Mouse (Mus musculus): Measurements from ENCODE around the gene Arl15. TPM values are rescaled to one million over a fixed set of nuclear protein-coding genes. Genes with fewer than 3 reads are reported as not detected.

The Arl15 gene
- total RNA-seq, 2 experiments from 2014 or later: 71.9 to 82.4 TPM

DNA sequence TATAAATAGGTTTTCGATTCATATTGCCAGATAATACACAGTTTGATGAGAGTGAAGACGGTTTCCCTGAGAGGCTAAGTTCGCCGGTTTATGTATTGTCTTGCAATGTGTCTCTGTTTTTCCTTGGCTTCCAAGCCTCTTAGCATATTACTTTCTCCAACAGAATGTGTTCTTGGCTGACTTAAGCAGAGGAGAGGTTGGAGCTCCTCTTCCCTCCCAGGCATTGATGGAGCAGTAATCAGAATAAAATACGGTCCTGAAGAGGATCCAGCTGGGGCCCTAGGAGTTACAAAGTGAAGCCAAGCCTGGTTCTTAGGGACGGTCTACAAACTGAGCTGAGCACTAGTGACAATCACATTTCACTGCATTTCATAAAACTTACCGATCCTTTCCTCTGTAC, 232.4 kb downstream of the Arl15 start:
- intact Hi-C loops (cut with DNase I): no loop called here
- DNase-seq: no peak

- intact Hi-C loops (cut with DNase I): no loop called here
- DNase-seq: no peak
Observed at GRCm38 (mm10) chr13:114048071-114048470, 253.8 kb downstream of the Arl15 start.

- no peak for DNase-seq
- intact Hi-C loops (cut with DNase I): no loop called here
Observed at GRCm38 (mm10) chr13:114048688-114049087, 254.4 kb downstream of the Arl15 start.

- intact Hi-C loops (cut with DNase I): no loop called here
- no peak for DNase-seq
Observed at GRCm38 (mm10) chr13:114051151-114051850, 257.0 kb downstream of the Arl15 start.

- no peak for DNase-seq
- intact Hi-C loops (cut with DNase I): no loop called here
Observed at GRCm38 (mm10) chr13:114052426-114053205, 258.3 kb downstream of the Arl15 start.

- intact Hi-C loops (cut with DNase I): no loop called here
- no peak for DNase-seq
Observed at GRCm38 (mm10) chr13:114053261-114053660, 259.0 kb downstream of the Arl15 start.

GRCm38 (mm10) chr13:114055686-114056085, 261.4 kb downstream of the Arl15 start:
- intact Hi-C loops (cut with DNase I): no loop called here

GRCm38 (mm10) chr13:114060258-114060657, 266.0 kb downstream of the Arl15 start:
- DNase-seq: no peak
- intact Hi-C loops (cut with DNase I): no loop called here

More at GRCm38 (mm10) chr13:114055686-114056085, 261.4 kb downstream of the Arl15 start:
- DNase-seq: peak; percentile 68

- no peak for DNase-seq
- intact Hi-C loops (cut with DNase I): no loop called here
Observed at GRCm38 (mm10) chr13:114061234-114061633, 266.9 kb downstream of the Arl15 start.

DNA sequence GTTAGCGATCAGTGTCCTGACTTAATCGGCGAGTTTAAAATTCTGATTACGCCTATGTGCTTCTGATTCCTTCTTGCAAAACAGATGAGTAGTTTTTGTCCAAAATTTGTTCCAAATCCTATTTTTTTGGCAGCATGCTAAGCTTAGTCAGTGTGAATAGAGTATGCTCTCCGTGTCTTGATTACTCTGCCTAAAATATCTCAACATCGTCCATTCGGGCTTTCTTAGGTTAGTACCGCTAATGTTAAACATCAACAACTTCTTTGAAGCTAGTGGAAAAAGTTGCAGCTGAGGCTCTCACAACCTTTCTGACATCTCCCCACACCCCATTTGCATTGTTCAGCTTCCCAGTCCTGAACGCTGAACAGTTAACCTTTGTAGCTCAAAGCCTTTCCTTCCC, 269.8 kb downstream of the Arl15 start:
- DNase-seq: no peak
- intact Hi-C loops (cut with DNase I): no loop called here

GRCm38 (mm10) chr13:114065012-114065411, 270.7 kb downstream of the Arl15 start:
- intact Hi-C loops (cut with DNase I): no loop called here
- no peak for DNase-seq

DNA sequence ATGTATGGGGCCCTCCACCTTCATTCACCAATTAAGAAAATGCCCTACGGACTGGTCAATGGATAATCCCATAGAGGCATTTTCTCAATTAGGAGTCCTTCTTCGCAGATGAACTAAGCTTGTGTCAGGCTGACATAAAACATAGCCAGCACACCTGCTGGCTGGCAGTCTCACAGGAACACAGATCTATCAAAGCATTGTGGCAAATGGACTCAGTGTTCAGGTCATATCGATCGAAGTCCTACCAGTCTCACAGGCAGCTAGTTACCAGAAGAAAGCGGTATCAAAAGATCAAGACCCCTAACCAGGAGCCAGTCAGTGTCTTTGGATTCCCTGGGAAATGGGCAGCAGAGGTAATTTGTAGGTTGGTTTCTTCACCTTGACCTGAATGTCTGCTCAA, 274.1 kb downstream of the Arl15 start:
- intact Hi-C loops (cut with DNase I): no loop called here
- no peak for DNase-seq

GRCm38 (mm10) chr13:114071439-114071838, 277.1 kb downstream of the Arl15 start:
- intact Hi-C loops (cut with DNase I): no loop called here
- DNase-seq: no peak

DNA sequence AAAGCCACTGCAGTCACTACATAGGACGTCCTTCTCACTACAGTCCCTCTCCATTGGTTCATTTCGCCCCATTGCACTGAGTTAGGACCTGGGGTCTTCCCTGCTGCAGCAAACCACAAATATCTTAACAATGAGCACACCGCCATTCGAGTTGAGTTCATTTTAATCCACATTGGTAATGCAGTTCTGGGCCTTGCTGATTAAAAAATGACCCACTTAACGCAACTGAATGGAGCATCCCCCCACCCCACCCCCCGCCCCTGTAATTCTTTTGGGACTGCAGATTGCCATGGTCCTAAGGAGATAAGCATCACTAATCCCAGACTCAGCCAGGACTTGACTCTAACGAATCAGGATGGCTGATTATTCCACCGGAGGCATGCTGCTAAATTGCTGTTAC, 280.2 kb downstream of the Arl15 start:
- intact Hi-C loops (cut with DNase I): no loop called here

DNA sequence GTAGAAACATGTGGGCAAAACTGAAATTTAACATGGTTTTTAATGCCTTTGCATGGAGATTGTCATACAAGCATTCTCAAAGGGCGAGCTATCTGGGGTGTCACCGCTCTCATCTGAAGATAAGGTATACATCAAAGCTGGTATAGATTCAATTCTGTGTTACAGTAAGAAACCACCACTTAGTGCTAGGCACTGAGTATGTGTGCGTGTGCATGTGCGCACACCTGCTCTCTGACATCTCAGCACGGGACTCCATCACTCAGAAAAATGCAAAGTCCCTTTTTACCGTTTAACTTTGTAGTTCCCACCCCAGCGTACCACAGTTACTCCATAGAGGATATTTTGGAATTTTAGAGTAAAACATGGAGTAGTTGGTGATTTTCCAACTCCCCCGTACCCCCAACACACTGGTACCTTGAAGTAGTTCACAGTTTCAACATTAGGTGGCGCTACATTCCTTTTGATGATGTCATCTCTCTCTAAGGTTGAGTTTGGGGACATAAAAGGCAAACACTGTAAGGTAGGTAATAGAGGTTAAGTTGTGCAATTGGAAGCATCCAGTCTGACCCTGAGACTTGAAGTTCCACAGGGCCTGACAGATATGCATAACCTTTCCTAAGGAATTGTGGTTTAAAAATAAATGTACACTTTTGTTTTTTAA, 281.5 kb downstream of the Arl15 start:
- DNase-seq: peak; percentile 6

More for the DNA sequence above, 280.2 kb downstream of the Arl15 start:
- no peak for DNase-seq

GRCm38 (mm10) chr13:114077181-114077580, 282.9 kb downstream of the Arl15 start:
- intact Hi-C loops (cut with DNase I): loop anchor here (5.0 kb wide), 1 partner anchor 380 kb away; the partner anchor contains the start of gene Fst
- no peak for DNase-seq

More for the DNA sequence above, 281.5 kb downstream of the Arl15 start:
- intact Hi-C loops (cut with DNase I): loop anchor here (5.0 kb wide), 1 partner anchor 381 kb away; the partner anchor contains the start of gene Fst

- intact Hi-C loops (cut with DNase I): loop anchor here (5.0 kb wide), 1 partner anchor 380 kb away; the partner anchor contains the start of gene Fst
- DNase-seq: no peak
Observed at GRCm38 (mm10) chr13:114077584-114078270, 283.4 kb downstream of the Arl15 start.

- intact Hi-C loops (cut with DNase I): loop anchor here (5.0 kb wide), 1 partner anchor 378 kb away; the partner anchor contains the start of gene Fst
- DNase-seq: no peak
Observed at GRCm38 (mm10) chr13:114078851-114079250, 284.5 kb downstream of the Arl15 start.

DNA sequence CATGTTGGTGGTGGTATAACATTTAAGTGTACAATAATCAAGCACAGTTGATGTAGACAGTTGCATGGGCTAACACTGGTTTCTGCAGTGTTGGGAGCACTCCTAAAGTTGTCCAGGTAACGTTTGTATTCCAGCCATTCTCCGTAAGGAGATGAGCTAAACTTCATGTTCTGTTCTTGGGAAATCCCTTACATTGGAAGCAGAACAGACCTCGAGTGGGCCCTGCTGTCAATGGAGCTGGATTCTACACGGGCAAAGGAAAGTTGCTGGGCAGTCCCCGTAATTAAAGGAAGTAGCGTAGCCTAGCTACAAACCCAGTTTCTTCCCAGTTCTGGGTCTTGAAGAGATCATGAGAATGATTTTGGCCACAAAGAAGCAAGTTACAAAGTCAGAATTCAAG, 285.4 kb downstream of the Arl15 start:
- intact Hi-C loops (cut with DNase I): loop anchor here (5.0 kb wide), 1 partner anchor 378 kb away; the partner anchor contains the start of gene Fst
- no peak for DNase-seq

GRCm38 (mm10) chr13:114080491-114080890, 286.2 kb downstream of the Arl15 start:
- no peak for DNase-seq
- intact Hi-C loops (cut with DNase I): no loop called here
